Mouse (Mus musculus): Measurements from ENCODE around the gene Akt3. TPM values are rescaled to one million over a fixed set of nuclear protein-coding genes. Genes with fewer than 3 reads are reported as not detected.

Gene Akt3
- polyA plus RNA-seq, 1 experiment from 2014 or later: 7.1 TPM

GRCm38 (mm10) chr1:177010041-177010440, 248.0 kb downstream of the Akt3 start:
- Histone ChIP-seq H3K4me2 (no peak overlapping the region), H3K27me3 (ENCODE audit: control insufficient read depth, insufficient read depth, low read length) (no peaks in the 10 kb centered on the region), H3K27ac (ENCODE audit: low read depth, low read length) (no peak overlapping the region), H3K9ac (ENCODE audit: low read depth, low read length) (no peak overlapping the region), H3K4me3 (ENCODE audit: low read depth, low read length) (no peak overlapping the region), H3K36me3 (ENCODE audit: control insufficient read depth, insufficient read depth, low read length) (no peaks in the 10 kb centered on the region), H3K4me1 (ENCODE audit: control insufficient read depth, insufficient read depth, low read length) (peaks cover 18% of the 10 kb centered on the region), H3K9me3 (replicated peaks; ENCODE audit: control insufficient read depth, low read length) (no peaks in the 10 kb centered on the region)
- 49% methylated on average over 3 of the region's 3 CpGs for WGBS (ENCODE audit: insufficient replicate concordance)
- no peak for ATAC-seq (replicated peaks; ENCODE audit: insufficient number of reproducible peaks, low FRiP score, low TSS enrichment)

GRCm38 (mm10) chr1:177008777-177009176, 249.2 kb downstream of the Akt3 start:
- Histone ChIP-seq H3K4me1 (ENCODE audit: control insufficient read depth, insufficient read depth, low read length) (peaks cover 18% of the 10 kb centered on the region), H3K4me2 (no peak overlapping the region), H3K36me3 (ENCODE audit: control insufficient read depth, insufficient read depth, low read length) (no peaks in the 10 kb centered on the region), H3K9me3 (replicated peaks; ENCODE audit: control insufficient read depth, low read length) (no peaks in the 10 kb centered on the region), H3K27me3 (ENCODE audit: control insufficient read depth, insufficient read depth, low read length) (no peaks in the 10 kb centered on the region), H3K4me3 (ENCODE audit: low read depth, low read length) (no peak overlapping the region), H3K9ac (ENCODE audit: low read depth, low read length) (no peak overlapping the region), H3K27ac (ENCODE audit: low read depth, low read length) (no peak overlapping the region)
- no peak for ATAC-seq (replicated peaks; ENCODE audit: insufficient number of reproducible peaks, low FRiP score, low TSS enrichment)
- 25% methylated on average over 1 of the region's 1 CpGs for WGBS (ENCODE audit: insufficient replicate concordance)

GRCm38 (mm10) chr1:177007405-177007804, 250.6 kb downstream of the Akt3 start:
- Histone ChIP-seq H3K4me3 (ENCODE audit: low read depth, low read length) (no peak overlapping the region), H3K9me3 (replicated peaks; ENCODE audit: control insufficient read depth, low read length) (no peaks in the 10 kb centered on the region), H3K27me3 (ENCODE audit: control insufficient read depth, insufficient read depth, low read length) (no peaks in the 10 kb centered on the region), H3K4me1 (ENCODE audit: control insufficient read depth, insufficient read depth, low read length) (peaks cover 18% of the 10 kb centered on the region), H3K4me2 (no peak overlapping the region), H3K36me3 (ENCODE audit: control insufficient read depth, insufficient read depth, low read length) (no peaks in the 10 kb centered on the region), H3K27ac (ENCODE audit: low read depth, low read length) (no peak overlapping the region), H3K9ac (ENCODE audit: low read depth, low read length) (no peak overlapping the region)
- WGBS (ENCODE audit: insufficient replicate concordance): 87% methylated on average over 3 of the region's 3 CpGs
- ATAC-seq (replicated peaks; ENCODE audit: insufficient number of reproducible peaks, low FRiP score, low TSS enrichment): no peak

- no peak for ATAC-seq (replicated peaks; ENCODE audit: insufficient number of reproducible peaks, low FRiP score, low TSS enrichment)
- Histone ChIP-seq H3K9me3 (replicated peaks; ENCODE audit: control insufficient read depth, low read length) (no peaks in the 10 kb centered on the region), H3K4me2 (no peak overlapping the region), H3K4me3 (ENCODE audit: low read depth, low read length) (no peak overlapping the region), H3K4me1 (ENCODE audit: control insufficient read depth, insufficient read depth, low read length) (peaks cover 6% of the 10 kb centered on the region; the same call in 1 of the 2 replicates), H3K27me3 (ENCODE audit: control insufficient read depth, insufficient read depth, low read length) (no peaks in the 10 kb centered on the region), H3K36me3 (ENCODE audit: control insufficient read depth, insufficient read depth, low read length) (no peaks in the 10 kb centered on the region), H3K27ac (ENCODE audit: low read depth, low read length) (no peak overlapping the region), H3K9ac (ENCODE audit: low read depth, low read length) (no peak overlapping the region)
- 59% methylated on average over 4 of the region's 4 CpGs for WGBS (ENCODE audit: insufficient replicate concordance)
These were observed 253.8 kb downstream of the Akt3 start for GRCm38 (mm10) chr1:177004041-177004741.

DNA sequence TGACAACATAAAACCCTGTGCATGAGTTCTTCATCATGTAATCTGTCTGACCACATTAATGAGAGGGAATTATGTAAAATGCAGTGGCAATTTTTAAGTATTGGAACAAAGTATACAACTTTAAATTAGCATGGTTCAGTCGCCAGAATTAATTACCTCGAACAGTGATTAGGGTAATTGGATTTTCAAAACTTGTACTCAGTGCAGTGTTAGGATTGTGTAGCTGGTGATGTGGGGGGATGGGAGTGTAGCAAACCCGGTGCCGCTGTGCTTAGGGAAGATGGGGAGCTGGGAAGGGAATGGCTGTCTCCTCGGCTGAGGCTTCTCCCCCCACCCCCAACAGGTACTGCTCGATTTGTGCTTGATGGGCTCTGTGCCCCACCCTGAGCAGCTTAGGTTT, 255.1 kb downstream of the Akt3 start:
- H3K4me2 ChIP-seq: no peak overlapping the region
- no peak overlapping the region for H3K27ac ChIP-seq (ENCODE audit: low read depth, low read length)
- WGBS (ENCODE audit: insufficient replicate concordance): 64% methylated on average over 6 of the region's 6 CpGs
- H3K9me3 ChIP-seq (replicated peaks; ENCODE audit: control insufficient read depth, low read length): no peaks in the 10 kb centered on the region
- H3K9ac ChIP-seq (ENCODE audit: low read depth, low read length): no peak overlapping the region
- no peaks in the 10 kb centered on the region for H3K36me3 ChIP-seq (ENCODE audit: control insufficient read depth, insufficient read depth, low read length)
- no peaks in the 10 kb centered on the region for H3K27me3 ChIP-seq (ENCODE audit: control insufficient read depth, insufficient read depth, low read length)
- H3K4me3 ChIP-seq (ENCODE audit: low read depth, low read length): no peak overlapping the region
- peaks cover 2% of the 10 kb centered on the region for H3K4me1 ChIP-seq (ENCODE audit: control insufficient read depth, insufficient read depth, low read length)
- ATAC-seq (replicated peaks; ENCODE audit: insufficient number of reproducible peaks, low FRiP score, low TSS enrichment): no peak

- no peak overlapping the region for H3K27ac ChIP-seq (ENCODE audit: low read depth, low read length)
- no peaks in the 10 kb centered on the region for H3K9me3 ChIP-seq (replicated peaks; ENCODE audit: control insufficient read depth, low read length)
- H3K4me2 ChIP-seq: no peak overlapping the region
- no peak for ATAC-seq (replicated peaks; ENCODE audit: insufficient number of reproducible peaks, low FRiP score, low TSS enrichment)
- no peak overlapping the region for H3K4me3 ChIP-seq (ENCODE audit: low read depth, low read length)
- no peak overlapping the region for H3K9ac ChIP-seq (ENCODE audit: low read depth, low read length)
- WGBS (ENCODE audit: insufficient replicate concordance): 50% methylated on average over 6 of the region's 6 CpGs
- H3K36me3 ChIP-seq (ENCODE audit: control insufficient read depth, insufficient read depth, low read length): no peaks in the 10 kb centered on the region
- H3K27me3 ChIP-seq (ENCODE audit: control insufficient read depth, insufficient read depth, low read length): no peaks in the 10 kb centered on the region
- peaks cover 28% of the 10 kb centered on the region for H3K4me1 ChIP-seq (ENCODE audit: control insufficient read depth, insufficient read depth, low read length)
These were observed 259.0 kb downstream of the Akt3 start for GRCm38 (mm10) chr1:176999011-176999410.

- H3K27me3 ChIP-seq (ENCODE audit: control insufficient read depth, insufficient read depth, low read length): no peaks in the 10 kb centered on the region
- peak overlapping the region; percentile 61 for H3K4me2 ChIP-seq
- no peaks in the 10 kb centered on the region for H3K9me3 ChIP-seq (replicated peaks; ENCODE audit: control insufficient read depth, low read length)
- WGBS (ENCODE audit: insufficient replicate concordance): 41% methylated on average over 33 of the region's 33 CpGs
- H3K36me3 ChIP-seq (ENCODE audit: control insufficient read depth, insufficient read depth, low read length): no peaks in the 10 kb centered on the region
- H3K4me1 ChIP-seq (ENCODE audit: control insufficient read depth, insufficient read depth, low read length): peaks cover 32% of the 10 kb centered on the region
- peak overlapping the region; percentile 58 for H3K9ac ChIP-seq (ENCODE audit: low read depth, low read length)
- no peak overlapping the region for H3K27ac ChIP-seq (ENCODE audit: low read depth, low read length)
- 0 out of 2 replicates have a peak, but pooled peaks have one; percentile 16 for ATAC-seq (replicated peaks; ENCODE audit: insufficient number of reproducible peaks, low FRiP score, low TSS enrichment)
- peak overlapping the region; percentile 22 for H3K4me3 ChIP-seq (ENCODE audit: low read depth, low read length)
These were observed 260.0 kb downstream of the Akt3 start for GRCm38 (mm10) chr1:176997711-176998689.

DNA sequence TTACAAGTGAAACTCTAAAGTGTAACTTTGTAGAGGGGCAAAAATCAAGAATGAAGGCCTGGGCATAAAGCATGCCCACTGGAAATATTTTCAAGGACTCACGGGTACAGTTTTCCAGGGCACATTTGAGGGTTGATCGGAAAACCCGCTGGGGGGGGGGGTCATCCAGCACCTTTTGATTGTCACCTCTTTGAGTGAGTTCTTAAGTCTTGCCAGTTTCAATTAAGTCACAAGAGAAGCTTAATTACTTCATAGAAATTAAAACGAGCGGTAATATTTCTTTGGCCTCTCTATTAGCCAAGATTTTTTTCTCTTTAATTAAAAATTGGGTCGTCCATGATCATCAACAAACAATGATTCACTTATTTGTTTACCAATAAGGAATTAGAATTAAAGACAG, 260.7 kb downstream of the Akt3 start:
- Histone ChIP-seq H3K27me3 (ENCODE audit: control insufficient read depth, insufficient read depth, low read length) (no peaks in the 10 kb centered on the region), H3K4me1 (ENCODE audit: control insufficient read depth, insufficient read depth, low read length) (peaks cover 32% of the 10 kb centered on the region), H3K9me3 (replicated peaks; ENCODE audit: control insufficient read depth, low read length) (no peaks in the 10 kb centered on the region), H3K27ac (ENCODE audit: low read depth, low read length) (0 out of 2 replicates have a peak overlapping the region, but pooled peaks have one; percentile 54), H3K4me3 (ENCODE audit: low read depth, low read length) (no peak overlapping the region), H3K9ac (ENCODE audit: low read depth, low read length) (no peak overlapping the region), H3K4me2 (peak overlapping the region; percentile 61), H3K36me3 (ENCODE audit: control insufficient read depth, insufficient read depth, low read length) (no peaks in the 10 kb centered on the region)
- 49% methylated on average over 6 of the region's 6 CpGs for WGBS (ENCODE audit: insufficient replicate concordance)
- ATAC-seq (replicated peaks; ENCODE audit: insufficient number of reproducible peaks, low FRiP score, low TSS enrichment): no peak
